Mouse (Mus musculus) forebrain, postnatal 0 days (tissue): ENCODE results near the gene Dmwd. TPM values are rescaled to one million over a fixed set of nuclear protein-coding genes. Genes with fewer than 3 reads are reported as not detected.
A peak's percentile ranks its signal among the peaks of the same experiment; 100 is the strongest.

Experiments
- ATAC-seq: fragments of 200-750 bp; cut with Nextera tagmentation; 2 replicates; pipeline ENCODE4 v1.8.0; 2017; ENCODE audit warnings: mild to moderate bottlenecking, moderate library complexity
- DNase-seq: peaks from one replicate; pipeline ENCODE4 v3.0.0-alpha.2; 2015
- H3K27ac ChIP-seq: fragments of 300-500 bp; sonication (generic); 2 replicates; pipeline ENCODE4 v1.5.1; 2014; ENCODE audit warnings: low read depth, mild to moderate bottlenecking, antibody characterized with exemption, low read length, moderate library complexity, mixed read lengths
- H3K27me3 ChIP-seq: fragments of 300-500 bp; sonication (generic); 2 replicates; pipeline ENCODE4 v1.6.1; 2014; ENCODE audit warnings: mild to moderate bottlenecking, low read length, mixed read lengths; ENCODE audit not compliant: insufficient read depth
- H3K36me3 ChIP-seq: fragments of 300-500 bp; sonication (generic); 2 replicates; pipeline ENCODE4 v1.6.1; 2014; ENCODE audit warnings: mild to moderate bottlenecking, moderate library complexity; ENCODE audit not compliant: insufficient read depth
- H3K4me1 ChIP-seq: fragments of 300-500 bp; sonication (generic); 2 replicates; pipeline ENCODE4 v1.6.1; 2014; ENCODE audit warnings: antibody characterized with exemption; ENCODE audit not compliant: insufficient read depth
- H3K4me2 ChIP-seq: fragments of 300-500 bp; sonication (generic); 2 replicates; pipeline ENCODE4 v1.6.1; 2014; ENCODE audit warnings: low read depth, mild to moderate bottlenecking, moderate library complexity
- H3K4me3 ChIP-seq: fragments of 300-500 bp; sonication (generic); 2 replicates; pipeline ENCODE4 v1.5.1; 2014; ENCODE audit warnings: low read depth, low read length, mixed read lengths
- H3K9ac ChIP-seq: fragments of 300-500 bp; sonication (generic); 2 replicates; pipeline ENCODE4 v1.6.1; 2014; ENCODE audit warnings: mild to moderate bottlenecking
- H3K9me3 ChIP-seq: fragments of 300-500 bp; sonication (generic); 2 replicates; pipeline ENCODE4 v1.6.1; 2016; ENCODE audit warnings: low read length
- CTCF ChIP-seq: sonication (generic); IDR thresholded peaks from 2 replicates; pipeline ENCODE4 v1.5.1; 2016; ENCODE audit warnings: antibody characterized with exemption, control low read depth, low read depth
- WGBS: fragments of 180-500 bp; shearing (Covaris S2); extraction: QIAGEN DNeasy Blood & Tissue Kit; methylation state at CpG from one replicate; pipeline ENCODE4 v1.1.7; 2014; 5-methylcytosine and 5-hydroxymethylcytosine counted together
- polyA plus RNA-seq: library from polyadenylated mRNA; unstranded; fragments of >200 nt; fragmentation: Nextera tagmentation; extraction: Ambion mirVana; gene quantifications from 2 replicates; pipeline ENCODE4 v1.2.1, GENCODE M21; 2015
- total RNA-seq: library from RNA; depleted of rRNA; stranded (reverse); fragments of >200 nt; gene quantifications from 2 replicates; pipeline ENCODE4 v1.2.3, GENCODE M21; 2014

The Dmwd gene
- total and polyA plus RNA-seq, 2 experiments from 2014 or later = 43.8 to 122 TPM

DNA sequence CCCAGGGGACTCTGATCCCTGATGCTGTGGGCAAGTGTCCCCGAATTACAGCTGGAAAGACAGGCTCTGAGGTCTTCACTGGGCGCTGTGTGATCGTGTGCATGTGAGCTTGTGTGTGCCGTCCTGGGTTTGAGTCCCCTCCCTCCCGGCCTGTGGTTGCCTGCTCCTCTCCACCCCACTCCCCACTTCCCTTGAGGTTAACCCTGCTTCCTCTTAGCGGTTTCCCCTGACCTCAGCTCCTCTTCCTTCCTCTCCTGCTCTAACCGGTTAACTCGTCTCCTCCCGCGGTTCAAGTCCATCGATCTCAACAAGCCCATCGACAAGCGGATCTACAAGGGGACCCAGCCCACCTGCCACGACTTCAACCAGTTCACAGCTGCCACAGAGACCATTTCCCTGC, 1.7 kb downstream of the Dmwd start:
- Histone ChIP-seq H3K36me3 (peaks cover 46% of the 10 kb centered on the region), H3K4me3 (no peak overlapping the region), H3K4me1 (peaks cover 9% of the 10 kb centered on the region), H3K27me3 (no peaks in the 10 kb centered on the region), H3K9ac (peak overlapping the region; percentile 97; the same call in 1 of the 2 replicates), H3K27ac (no peak overlapping the region), H3K9me3 (no peaks in the 10 kb centered on the region), H3K4me2 (peak overlapping the region; percentile 86; the same call in 1 of the 2 replicates)
- no peak for DNase-seq
- TF ChIP-seq CTCF = no peak
- no peak for ATAC-seq
- WGBS = 84% methylated on average over 14 of the region's 14 CpGs

- peaks cover 52% of the 10 kb centered on the region for H3K36me3 ChIP-seq
- no peak for DNase-seq
- peaks cover 9% of the 10 kb centered on the region for H3K4me1 ChIP-seq
- no peaks in the 10 kb centered on the region for H3K9me3 ChIP-seq
- WGBS = 78% methylated on average over 3 of the region's 3 CpGs
- H3K9ac ChIP-seq = no peak overlapping the region
- no peak for ATAC-seq
- H3K27ac ChIP-seq = no peak overlapping the region
- TF ChIP-seq CTCF = no peak
- no peak overlapping the region for H3K4me2 ChIP-seq
- no peak overlapping the region for H3K4me3 ChIP-seq
- H3K27me3 ChIP-seq = no peaks in the 10 kb centered on the region
Measured at GRCm38 (mm10) chr7:19078732-19079131, 2.7 kb downstream of the Dmwd start.

- H3K4me3 ChIP-seq = no peak overlapping the region
- no peak for TF ChIP-seq CTCF
- H3K27ac ChIP-seq = no peak overlapping the region
- no peak overlapping the region for H3K9ac ChIP-seq
- DNase-seq = no peak
- no peaks in the 10 kb centered on the region for H3K9me3 ChIP-seq
- H3K4me1 ChIP-seq = peaks cover 9% of the 10 kb centered on the region
- H3K36me3 ChIP-seq = peaks cover 54% of the 10 kb centered on the region
- no peak for ATAC-seq
- H3K27me3 ChIP-seq = no peaks in the 10 kb centered on the region
- H3K4me2 ChIP-seq = no peak overlapping the region
- 91% methylated on average over 19 of the region's 19 CpGs for WGBS
Measured at GRCm38 (mm10) chr7:19080451-19080950, 4.5 kb downstream of the Dmwd start.

DNA sequence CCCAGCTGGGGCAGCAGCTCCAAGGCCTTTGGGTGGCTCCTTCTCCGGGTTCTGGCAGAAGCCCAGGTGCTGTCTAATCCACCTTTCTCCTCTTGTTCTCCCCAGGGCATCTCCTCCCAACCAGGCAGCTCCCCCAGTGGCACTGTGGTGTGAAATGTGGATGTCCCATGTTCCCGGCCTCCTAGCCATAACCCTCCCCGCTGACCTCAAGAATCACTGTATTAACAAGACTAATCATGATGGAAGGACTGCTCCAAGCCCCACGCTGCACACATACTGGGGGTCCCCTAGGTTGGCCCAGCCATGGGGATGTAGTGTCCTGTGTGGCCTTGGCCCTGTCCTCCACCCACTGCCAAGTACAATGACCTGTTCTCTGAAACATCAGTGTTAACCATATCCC, 6.1 kb downstream of the Dmwd start:
- no peak for DNase-seq
- no peak for ATAC-seq
- Histone ChIP-seq H3K27me3 (no peaks in the 10 kb centered on the region), H3K36me3 (peaks cover 58% of the 10 kb centered on the region), H3K4me3 (no peak overlapping the region), H3K4me1 (peaks cover 5% of the 10 kb centered on the region), H3K9ac (no peak overlapping the region), H3K4me2 (no peak overlapping the region), H3K27ac (no peak overlapping the region), H3K9me3 (no peaks in the 10 kb centered on the region)
- no peak for TF ChIP-seq CTCF
- 93% methylated on average over 4 of the region's 4 CpGs for WGBS

- DNase-seq (no peak), ATAC-seq (no peak)
- Histone ChIP-seq H3K4me2 (no peak overlapping the region), H3K27me3 (no peaks in the 10 kb centered on the region), H3K27ac (no peak overlapping the region), H3K4me1 (no peaks in the 10 kb centered on the region), H3K9me3 (no peaks in the 10 kb centered on the region), H3K4me3 (no peak overlapping the region), H3K9ac (no peak overlapping the region), H3K36me3 (peaks cover 66% of the 10 kb centered on the region)
- 57% methylated on average over 6 of the region's 6 CpGs for WGBS
- TF ChIP-seq CTCF = no peak
Measured at GRCm38 (mm10) chr7:19083096-19083495, 7.1 kb downstream of the Dmwd start.

GRCm38 (mm10) chr7:19083701-19084100, 7.7 kb downstream of the Dmwd start, which contains the start of gene Dmpk:
Gene Dmpk (plus strand): TSS chr7:19083849.
- H3K9me3 ChIP-seq = no peaks in the 10 kb centered on the region
- no peaks in the 10 kb centered on the region for H3K4me1 ChIP-seq
- DNase-seq (no peak), ATAC-seq (no peak)
- peaks cover 69% of the 10 kb centered on the region for H3K36me3 ChIP-seq
- 43% methylated on average over 10 of the region's 10 CpGs for WGBS
- H3K27ac ChIP-seq = no peak within 1 kb of the TSS
- H3K9ac ChIP-seq = no peak within 1 kb of the TSS
- H3K4me3 ChIP-seq = no peak within 1 kb of the TSS
- H3K4me2 ChIP-seq = no peak within 1 kb of the TSS
- TF ChIP-seq CTCF = no peak
- no peaks in the 10 kb centered on the region for H3K27me3 ChIP-seq

GRCm38 (mm10) chr7:19084277-19084771, 8.3 kb downstream of the Dmwd start:
- no peak overlapping the region for H3K9ac ChIP-seq
- H3K36me3 ChIP-seq = peaks cover 68% of the 10 kb centered on the region
- ATAC-seq (no peak), DNase-seq (no peak)
- H3K27ac ChIP-seq = no peak overlapping the region
- WGBS = 73% methylated on average over 6 of the region's 6 CpGs
- no peaks in the 10 kb centered on the region for H3K4me1 ChIP-seq
- H3K4me2 ChIP-seq = no peak overlapping the region
- no peak overlapping the region for H3K4me3 ChIP-seq
- no peak for TF ChIP-seq CTCF
- H3K9me3 ChIP-seq = no peaks in the 10 kb centered on the region
- H3K27me3 ChIP-seq = no peaks in the 10 kb centered on the region
